Mouse (Mus musculus) E14TG2a.4 (cell line): ENCODE measurements around the gene Scaf8.
"Not testable (repeated sequence)": the region's sequence is repeated elsewhere in the genome, so short reads cannot be mapped to it uniquely, and the experiment has no call there.

Experiments
- CTCF ChIP-seq: conservative IDR thresholded peaks from 2 replicates; pipeline ENCODE4 v1.5.1; 2014; ENCODE audit warnings: low read length
- NANOG ChIP-seq: IDR thresholded peaks from 2 replicates; pipeline ENCODE4 v1.6.1; 2014; ENCODE audit warnings: borderline replicate concordance, low read length, mixed read lengths
- POU5F1 ChIP-seq: IDR thresholded peaks from 2 replicates; pipeline ENCODE4 v1.6.1; 2014; ENCODE audit warnings: low read length, borderline replicate concordance

DNA sequence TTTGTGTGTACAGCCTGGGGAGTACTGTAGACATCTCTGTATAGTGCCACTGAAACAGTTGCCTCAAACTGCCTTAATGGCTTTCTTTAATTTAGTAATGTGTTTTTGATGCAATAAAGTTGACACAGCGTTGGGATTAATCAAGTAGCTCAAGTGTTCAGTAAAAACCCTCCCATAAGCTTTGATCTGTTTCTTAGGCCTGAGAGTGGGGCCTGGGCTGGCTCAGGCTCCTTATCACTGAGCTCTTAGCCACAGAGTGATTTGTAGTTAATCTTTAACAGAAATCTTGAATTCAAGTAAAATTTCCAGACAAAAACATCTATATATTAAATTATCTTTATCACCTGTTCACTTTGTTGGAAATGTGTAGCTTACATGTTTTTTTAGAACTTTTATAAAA lies 8.8 kb downstream of the Scaf8 start:
- TF ChIP-seq CTCF, NANOG, POU5F1: not testable (repeated sequence)
